Mouse (Mus musculus) embryonic facial prominence, embryonic 15.5 days (tissue): ENCODE results near the gene Sidt1. TPM values are rescaled to one million over a fixed set of nuclear protein-coding genes. Genes with fewer than 3 reads are reported as not detected.

Source experiments
- ATAC-seq: fragments of 200-750 bp; cut with Nextera tagmentation; 2 replicates; pipeline ENCODE4 v1.8.0; 2017; ENCODE audit warnings: low read depth, moderate TSS enrichment; ENCODE audit not compliant: insufficient number of reproducible peaks, low FRiP score, low TSS enrichment
- H3K27ac ChIP-seq: fragments of 300-500 bp; sonication (generic); replicated peaks from 2 replicates; pipeline ENCODE4 v1.5.1; 2015; ENCODE audit warnings: mild to moderate bottlenecking, inconsistent platforms
- H3K27me3 ChIP-seq: fragments of 300-500 bp; sonication (generic); 2 replicates; pipeline ENCODE4 v1.6.1; 2015; ENCODE audit warnings: inconsistent platforms
- H3K36me3 ChIP-seq: fragments of 300-500 bp; sonication (generic); 2 replicates; pipeline ENCODE4 v1.6.1; 2015; ENCODE audit warnings: mild to moderate bottlenecking, inconsistent platforms
- H3K4me1 ChIP-seq: fragments of 300-500 bp; sonication (generic); 2 replicates; pipeline ENCODE4 v1.6.1; 2015; ENCODE audit warnings: inconsistent platforms
- H3K4me2 ChIP-seq: fragments of 300-500 bp; sonication (generic); replicated peaks from 2 replicates; pipeline ENCODE4 v1.6.1; 2015; ENCODE audit warnings: mild to moderate bottlenecking, inconsistent platforms
- H3K4me3 ChIP-seq: fragments of 300-500 bp; sonication (generic); replicated peaks from 2 replicates; pipeline ENCODE4 v1.5.1; 2015; ENCODE audit warnings: mild to moderate bottlenecking, inconsistent platforms
- H3K9ac ChIP-seq: fragments of 300-500 bp; sonication (generic); 2 replicates; pipeline ENCODE4 v1.6.1; 2015; ENCODE audit warnings: inconsistent platforms
- H3K9me3 ChIP-seq: fragments of 300-500 bp; sonication (generic); replicated peaks from 2 replicates; pipeline ENCODE4 v1.6.1; 2016; ENCODE audit warnings: inconsistent platforms
- WGBS: fragments of 180-500 bp; shearing (Covaris S2); methylation state at CpG from one replicate; pipeline ENCODE4 v1.1.7; 2015; 5-methylcytosine and 5-hydroxymethylcytosine counted together
- polyA plus RNA-seq: library from polyadenylated mRNA; unstranded; fragments of >200 nt; fragmentation: Nextera tagmentation; extraction: Ambion mirVana; gene quantifications from 2 replicates; pipeline ENCODE4 v1.2.1, GENCODE M21; 2015

Sidt1 gene
- polyA plus RNA-seq, 1 experiment from 2014 or later, result 0.32 TPM

GRCm38 (mm10) chr16:44337541-44337940 is 4.5 kb upstream of the Sidt1 start:
- H3K27me3 ChIP-seq, result peaks cover 11% of the 10 kb centered on the region
- H3K27ac ChIP-seq, result no peak overlapping the region
- no peak overlapping the region for H3K9ac ChIP-seq
- no peaks in the 10 kb centered on the region for H3K36me3 ChIP-seq
- H3K4me3 ChIP-seq, result no peak overlapping the region
- ATAC-seq, result no peak
- H3K4me2 ChIP-seq, result no peak overlapping the region
- H3K9me3 ChIP-seq, result no peaks in the 10 kb centered on the region
- H3K4me1 ChIP-seq, result peaks cover 7% of the 10 kb centered on the region

- Histone ChIP-seq H3K4me2 (peak overlapping the region; percentile 100), H3K4me1 (peaks cover 17% of the 10 kb centered on the region), H3K9ac (peak overlapping the region; percentile 48), H3K36me3 (no peaks in the 10 kb centered on the region), H3K4me3 (peak overlapping the region; percentile 63), H3K27ac (no peak overlapping the region), H3K27me3 (peaks cover 20% of the 10 kb centered on the region), H3K9me3 (no peaks in the 10 kb centered on the region)
- under 1% methylated on average over 60 of the region's 60 CpGs for WGBS
- ATAC-seq, result no peak
Measured at GRCm38 (mm10) chr16:44331995-44332860, 768 bp downstream of the Sidt1 start.

DNA sequence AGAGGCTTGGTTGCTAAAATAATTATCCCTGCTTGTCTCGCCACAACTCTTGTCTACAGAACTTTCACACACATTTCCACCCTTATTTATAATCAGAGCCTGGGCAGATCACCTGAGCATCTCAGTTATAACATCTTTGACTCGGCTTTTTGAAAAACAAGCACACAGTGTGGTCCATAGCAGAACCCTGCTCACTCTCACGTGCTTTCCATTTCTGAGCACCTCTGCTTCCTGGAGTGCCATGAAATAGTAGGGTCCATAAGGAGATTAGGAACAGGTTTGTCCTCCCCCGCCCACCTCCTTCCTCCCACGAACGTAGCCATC is 1.4 kb downstream of the Sidt1 start:
- Histone ChIP-seq H3K9ac (peak overlapping the region; percentile 48; the same call in 1 of the 2 replicates), H3K4me3 (peak overlapping the region; percentile 63), H3K27ac (no peak overlapping the region), H3K27me3 (peaks cover 20% of the 10 kb centered on the region), H3K36me3 (no peaks in the 10 kb centered on the region), H3K4me1 (peaks cover 17% of the 10 kb centered on the region), H3K4me2 (peak overlapping the region; percentile 100), H3K9me3 (no peaks in the 10 kb centered on the region)
- no peak for ATAC-seq
- WGBS, result 15% methylated on average over 6 of the region's 6 CpGs

GRCm38 (mm10) chr16:44331154-44331553 is 1.8 kb downstream of the Sidt1 start:
- Histone ChIP-seq H3K36me3 (no peaks in the 10 kb centered on the region), H3K27ac (no peak overlapping the region), H3K9ac (no peak overlapping the region), H3K4me1 (peaks cover 17% of the 10 kb centered on the region), H3K9me3 (no peaks in the 10 kb centered on the region), H3K27me3 (peaks cover 20% of the 10 kb centered on the region), H3K4me2 (no peak overlapping the region), H3K4me3 (no peak overlapping the region)
- no peak for ATAC-seq
- 18% methylated on average over 9 of the region's 9 CpGs for WGBS

GRCm38 (mm10) chr16:44330657-44331056 is 2.3 kb downstream of the Sidt1 start:
- Histone ChIP-seq H3K9me3 (no peaks in the 10 kb centered on the region), H3K4me3 (no peak overlapping the region), H3K36me3 (no peaks in the 10 kb centered on the region), H3K4me1 (peaks cover 17% of the 10 kb centered on the region), H3K27ac (no peak overlapping the region), H3K27me3 (peaks cover 20% of the 10 kb centered on the region), H3K4me2 (no peak overlapping the region), H3K9ac (no peak overlapping the region)
- ATAC-seq, result no peak
- WGBS, result 77% methylated on average over 9 of the region's 9 CpGs

- WGBS, result 32% methylated on average over 4 of the region's 4 CpGs
- Histone ChIP-seq H3K9me3 (no peaks in the 10 kb centered on the region), H3K27me3 (peaks cover 18% of the 10 kb centered on the region), H3K27ac (no peak overlapping the region), H3K4me3 (no peak overlapping the region), H3K36me3 (no peaks in the 10 kb centered on the region), H3K9ac (no peak overlapping the region), H3K4me1 (peaks cover 17% of the 10 kb centered on the region), H3K4me2 (no peak overlapping the region)
- no peak for ATAC-seq
Measured at GRCm38 (mm10) chr16:44328644-44329043, 4.4 kb downstream of the Sidt1 start.

GRCm38 (mm10) chr16:44320232-44320631 is 12.8 kb downstream of the Sidt1 start:
- no peak for ATAC-seq
- no peaks in the 10 kb centered on the region for H3K36me3 ChIP-seq
- WGBS, result 71% methylated on average over 3 of the region's 3 CpGs
- no peaks in the 10 kb centered on the region for H3K9me3 ChIP-seq
- no peak overlapping the region for H3K4me3 ChIP-seq
- H3K4me1 ChIP-seq, result no peaks in the 10 kb centered on the region
- no peak overlapping the region for H3K9ac ChIP-seq
- no peak overlapping the region for H3K27ac ChIP-seq
- no peaks in the 10 kb centered on the region for H3K27me3 ChIP-seq
- H3K4me2 ChIP-seq, result no peak overlapping the region

GRCm38 (mm10) chr16:44316350-44316749 is 16.6 kb downstream of the Sidt1 start:
- no peaks in the 10 kb centered on the region for H3K36me3 ChIP-seq
- ATAC-seq, result no peak

GRCm38 (mm10) chr16:44313422-44313821 is 19.6 kb downstream of the Sidt1 start:
- no peak for ATAC-seq
- Histone ChIP-seq H3K9me3 (no peaks in the 10 kb centered on the region), H3K27ac (no peak overlapping the region), H3K4me2 (no peak overlapping the region), H3K9ac (no peak overlapping the region), H3K36me3 (no peaks in the 10 kb centered on the region), H3K4me3 (no peak overlapping the region), H3K27me3 (no peaks in the 10 kb centered on the region), H3K4me1 (no peaks in the 10 kb centered on the region)
- WGBS, result 74% methylated on average over 4 of the region's 4 CpGs

More at GRCm38 (mm10) chr16:44316350-44316749, 16.6 kb downstream of the Sidt1 start:
- H3K4me3 ChIP-seq, result no peak overlapping the region
- no peak overlapping the region for H3K4me2 ChIP-seq
- no peak overlapping the region for H3K27ac ChIP-seq
- no peaks in the 10 kb centered on the region for H3K27me3 ChIP-seq
- H3K9me3 ChIP-seq, result no peaks in the 10 kb centered on the region
- 84% methylated on average over 4 of the region's 4 CpGs for WGBS
- no peak overlapping the region for H3K9ac ChIP-seq
- H3K4me1 ChIP-seq, result no peaks in the 10 kb centered on the region

DNA sequence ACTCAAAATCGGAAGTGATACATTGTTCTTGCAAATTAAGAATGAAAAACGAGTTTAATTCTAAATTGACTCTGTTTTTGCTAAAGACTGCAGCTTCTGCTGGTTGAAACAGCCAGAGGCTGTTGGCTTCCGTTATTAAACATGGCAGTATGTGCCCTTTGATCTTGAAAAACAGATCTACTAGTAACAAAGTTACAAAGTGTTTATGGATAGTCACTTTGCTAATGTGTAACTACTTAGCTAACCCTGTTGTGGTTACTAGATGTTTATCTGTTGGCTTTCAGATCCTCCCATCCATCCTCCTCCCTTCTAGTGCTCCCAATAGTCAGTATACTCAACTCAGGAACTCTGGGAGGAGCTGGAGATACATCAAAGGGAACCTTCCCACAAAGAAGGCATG is 27.4 kb downstream of the Sidt1 start:
- H3K4me3 ChIP-seq, result no peak overlapping the region
- no peaks in the 10 kb centered on the region for H3K4me1 ChIP-seq
- no peaks in the 10 kb centered on the region for H3K27me3 ChIP-seq
- no peaks in the 10 kb centered on the region for H3K9me3 ChIP-seq
- no peak for ATAC-seq
- WGBS, result 38% methylated on average over 3 of the region's 3 CpGs
- no peak overlapping the region for H3K9ac ChIP-seq
- H3K4me2 ChIP-seq, result no peak overlapping the region
- H3K36me3 ChIP-seq, result no peaks in the 10 kb centered on the region
- no peak overlapping the region for H3K27ac ChIP-seq

- no peaks in the 10 kb centered on the region for H3K36me3 ChIP-seq
- no peak overlapping the region for H3K27ac ChIP-seq
- no peak overlapping the region for H3K4me2 ChIP-seq
- no peaks in the 10 kb centered on the region for H3K27me3 ChIP-seq
- ATAC-seq, result no peak
- H3K4me3 ChIP-seq, result no peak overlapping the region
- H3K9me3 ChIP-seq, result no peaks in the 10 kb centered on the region
- H3K4me1 ChIP-seq, result no peaks in the 10 kb centered on the region
- WGBS, result 69% methylated on average over 2 of the region's 2 CpGs
- no peak overlapping the region for H3K9ac ChIP-seq
Measured at GRCm38 (mm10) chr16:44303822-44304221, 29.2 kb downstream of the Sidt1 start.
